Mouse (Mus musculus) brain, embryonic 14.5 days (tissue): ENCODE data around the gene Rbl1. TPM values are rescaled to one million over a fixed set of nuclear protein-coding genes. Genes with fewer than 3 reads are reported as not detected.

Experiments used
- DNase-seq: peaks from one replicate; pipeline ENCODE4 v3.0.0-alpha.2; 2011; ENCODE audit warnings: low read depth
- CTCF ChIP-seq: fragments of 200-500 bp; IDR thresholded peaks from 2 replicates; pipeline ENCODE4 v1.5.1; 2012; ENCODE audit warnings: inconsistent platforms, mild to moderate bottlenecking, moderate library complexity, borderline replicate concordance; ENCODE audit not compliant: insufficient read depth, insufficient read length; ENCODE audit errors: extremely low read depth
- POLR2A ChIP-seq: fragments of 200-500 bp; IDR thresholded peaks from 2 replicates; pipeline ENCODE4 v1.6.1; 2012; ENCODE audit warnings: mild to moderate bottlenecking, inconsistent platforms, borderline replicate concordance; ENCODE audit not compliant: poor library complexity, insufficient read depth, insufficient read length, severe bottlenecking; ENCODE audit errors: extremely low read depth
- polyA plus RNA-seq: library from polyadenylated mRNA; depleted of rRNA; stranded (reverse); fragments of >200 nt; gene quantifications from 2 replicates; pipeline ENCODE4 v1.2.3, GENCODE M21; 2012

Gene Rbl1
- polyA plus RNA-seq, 1 experiment: 12.9 TPM

- no peak for TF ChIP-seq POLR2A
- TF ChIP-seq CTCF: no peak
- DNase-seq: no peak
Observed at GRCm38 (mm10) chr2:157130813-157131514, 73.4 kb downstream of the Rbl1 start.

- no peak for TF ChIP-seq POLR2A
- no peak for TF ChIP-seq CTCF
- DNase-seq: no peak
Observed at GRCm38 (mm10) chr2:157129601-157130164, 74.7 kb downstream of the Rbl1 start.

GRCm38 (mm10) chr2:157129096-157129495, 75.2 kb downstream of the Rbl1 start:
- TF ChIP-seq POLR2A (no peak), CTCF (no peak)
- no peak for DNase-seq

GRCm38 (mm10) chr2:157128072-157128471, 76.3 kb downstream of the Rbl1 start:
- TF ChIP-seq CTCF (no peak), POLR2A (no peak)
- DNase-seq: peak; percentile 18

GRCm38 (mm10) chr2:157127370-157127769, 77.0 kb downstream of the Rbl1 start:
- DNase-seq: no peak
- TF ChIP-seq POLR2A (no peak), CTCF (no peak)

GRCm38 (mm10) chr2:157125246-157125645, 79.1 kb downstream of the Rbl1 start:
- TF ChIP-seq CTCF (no peak), POLR2A (no peak)
- no peak for DNase-seq

GRCm38 (mm10) chr2:157121766-157122165, 82.6 kb downstream of the Rbl1 start:
- no peak for TF ChIP-seq POLR2A
- TF ChIP-seq CTCF: no peak
- no peak for DNase-seq

GRCm38 (mm10) chr2:157119075-157119474, 85.3 kb downstream of the Rbl1 start:
- no peak for DNase-seq
- TF ChIP-seq POLR2A: no peak
- no peak for TF ChIP-seq CTCF

- no peak for TF ChIP-seq POLR2A
- no peak for TF ChIP-seq CTCF
- DNase-seq: no peak
Observed at GRCm38 (mm10) chr2:157118556-157118955, 85.8 kb downstream of the Rbl1 start.

- DNase-seq: peak; percentile 65
- TF ChIP-seq CTCF (peak; percentile 59; the same call in 1 of the 2 replicates), POLR2A (no peak)
Observed at GRCm38 (mm10) chr2:157116964-157117363, 87.4 kb downstream of the Rbl1 start.

GRCm38 (mm10) chr2:157108236-157108635, 96.1 kb downstream of the Rbl1 start:
- TF ChIP-seq CTCF (no peak), POLR2A (no peak)
- DNase-seq: no peak

GRCm38 (mm10) chr2:157104454-157104853, 99.9 kb downstream of the Rbl1 start:
- TF ChIP-seq CTCF (no peak), POLR2A (no peak)

More at GRCm38 (mm10) chr2:157104454-157104853, 99.9 kb downstream of the Rbl1 start:
- no peak for DNase-seq
